Mouse (Mus musculus) stomach, adult 2 months (tissue): Measurements from ENCODE around the gene Rps6kl1. TPM values are rescaled to one million over a fixed set of nuclear protein-coding genes. Genes with fewer than 3 reads are reported as not detected.

Experiments used
- polyA plus RNA-seq: library from polyadenylated mRNA; depleted of rRNA; stranded (reverse); fragments of >200 nt; gene quantifications from 2 replicates; pipeline ENCODE4 v1.2.3, GENCODE M21; 2012; rRNA removed

Gene Rps6kl1
- polyA plus RNA-seq = 0.35 and 0.47 TPM in 2 replicates

DNA sequence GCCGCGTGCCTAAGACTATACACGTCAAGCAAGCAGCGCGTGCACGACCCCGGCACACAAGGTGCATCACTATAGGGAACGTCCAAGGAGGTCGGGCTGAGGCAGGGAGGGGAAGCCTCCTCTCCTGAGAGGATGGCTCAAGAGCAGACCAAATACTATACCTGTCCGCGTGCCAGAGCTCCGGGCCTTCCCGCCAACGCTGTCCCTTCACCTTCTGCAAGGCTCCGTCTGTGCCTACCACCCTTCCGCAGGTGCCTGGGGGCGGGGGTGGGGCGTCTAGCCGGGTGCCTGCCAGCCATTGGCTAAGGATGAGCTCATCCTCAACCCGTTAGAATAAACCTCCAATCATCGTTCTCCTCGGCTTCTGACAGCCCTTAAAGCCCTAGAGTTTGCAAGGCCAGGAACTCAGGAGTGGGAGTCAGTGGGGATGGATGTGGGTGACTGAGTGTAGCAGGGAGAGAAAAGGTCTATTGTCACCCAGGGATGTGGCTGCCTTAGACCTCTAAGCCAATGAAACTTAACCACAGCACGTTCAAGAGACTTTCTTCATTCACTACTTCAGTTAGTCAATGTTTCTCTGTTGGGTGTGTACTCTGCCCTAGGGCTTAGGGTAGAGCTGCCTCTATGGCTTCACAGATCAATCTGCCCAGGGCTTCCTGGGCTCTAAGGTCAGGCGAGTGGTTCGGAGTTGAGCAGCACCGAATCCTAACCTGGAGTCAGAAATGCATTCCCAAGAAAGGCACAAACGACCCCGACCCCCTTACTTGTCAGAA lies at the start of gene Rps6kl1:
Gene Rps6kl1 (minus strand): TSS at position 263 of the 773 bp plus-strand sequence.

DNA sequence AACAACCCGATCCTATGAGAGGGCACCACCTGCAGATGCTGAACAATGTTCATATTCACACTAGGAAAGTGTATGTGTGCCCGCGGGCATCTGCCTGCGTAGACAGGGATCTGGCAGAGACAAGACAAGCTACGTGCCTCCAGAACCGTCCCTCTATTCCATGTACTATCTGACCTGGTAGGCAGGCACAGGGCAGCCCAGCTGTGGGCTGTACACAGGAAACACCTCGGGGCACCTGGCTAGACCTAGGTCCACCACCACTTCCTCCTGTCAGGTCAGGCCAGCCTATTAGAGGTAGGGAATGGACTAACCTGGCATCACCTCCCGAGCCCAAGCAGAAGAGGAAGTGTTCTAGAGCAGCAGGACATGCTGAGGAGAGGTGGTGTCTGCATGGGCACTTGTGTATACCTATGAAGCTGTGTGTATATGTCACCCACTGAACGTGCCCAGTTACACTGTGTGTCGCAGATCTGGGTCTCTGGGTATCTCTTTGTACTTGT lies 26.7 kb upstream of the Rps6kl1 start, which contains the start of gene Pgf:
Gene Pgf (minus strand): TSS at position 51 of the 500 bp plus-strand sequence.

DNA sequence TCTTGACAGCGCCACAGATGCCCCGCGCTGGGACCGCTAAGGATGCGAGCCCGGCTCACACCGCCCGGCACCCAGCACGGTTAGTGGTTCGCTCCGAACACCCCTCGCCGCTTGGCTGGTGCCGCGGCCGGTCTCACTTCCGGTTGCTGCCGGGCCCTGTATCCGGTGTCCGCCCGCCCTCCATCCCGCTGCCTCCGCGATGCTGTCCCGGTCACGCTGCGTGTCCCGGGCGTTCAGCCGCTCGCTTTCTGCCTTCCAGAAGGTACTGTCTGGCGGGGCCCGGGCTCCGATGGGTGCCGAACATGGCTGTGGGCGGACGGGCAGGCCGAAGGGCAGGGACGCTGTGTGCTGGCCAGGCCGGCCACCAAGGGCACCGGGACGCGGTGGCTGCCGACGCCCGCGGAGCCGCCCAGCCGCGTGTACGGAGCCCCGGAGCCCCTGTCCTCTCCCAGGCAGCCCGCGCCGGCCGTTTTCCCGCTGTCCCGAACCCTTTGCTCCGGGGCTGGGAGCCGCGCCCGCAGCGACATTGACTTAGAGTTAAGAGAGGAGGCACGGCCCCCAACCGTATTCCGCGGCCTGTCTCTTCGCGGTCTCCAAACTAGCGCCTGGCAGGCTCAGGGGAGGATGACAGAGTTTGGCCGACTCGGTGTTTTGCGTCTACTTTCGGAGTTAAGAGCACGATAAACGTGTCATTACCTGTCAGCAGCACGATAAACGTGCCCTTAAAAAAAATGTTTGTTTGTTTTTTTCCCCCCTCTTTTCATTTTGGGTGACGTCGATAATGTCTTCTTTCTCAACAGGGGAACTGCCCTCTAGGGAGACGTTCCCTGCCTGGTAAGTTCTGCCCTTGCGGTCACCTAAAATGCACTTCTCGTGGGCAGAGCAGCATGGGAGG lies 40.1 kb downstream of the Rps6kl1 start, which contains the start of the genes Prox2 and Dlst:
Gene Prox2 (minus strand): TSS at position 62 of the 895 bp plus-strand sequence.
Gene Dlst (plus strand): TSS at position 136 of the 895 bp plus-strand sequence.

Other genes starting within 250 kb of the Rps6kl1 start
- gene Fcf1, start 180.4 kb downstream of the Rps6kl1 start, polyA plus RNA-seq = 5.0 and 6.9 TPM in 2 replicates
- gene Arel1, start 180.4 kb downstream of the Rps6kl1 start, polyA plus RNA-seq = 5.4 and 6.9 TPM in 2 replicates
- 2.7 and 5.3 TPM in 2 replicates for gene Ylpm1, start 154.9 kb downstream of the Rps6kl1 start, polyA plus RNA-seq
- gene Prox2, start 40.5 kb downstream of the Rps6kl1 start, polyA plus RNA-seq = 0.24 and 0.44 TPM in 2 replicates
- gene Dlst, start 40.4 kb downstream of the Rps6kl1 start, polyA plus RNA-seq = 30.4 and 32.0 TPM in 2 replicates
- 0.54 and 1.4 TPM in 2 replicates for gene Pgf, start 26.5 kb upstream of the Rps6kl1 start, polyA plus RNA-seq
- gene Eif2b2, start 68.2 kb upstream of the Rps6kl1 start, polyA plus RNA-seq = 43.4 and 58.5 TPM in 2 replicates
- gene Mlh3, start 119.3 kb upstream of the Rps6kl1 start, polyA plus RNA-seq = 0.47 and 1.1 TPM in 2 replicates
- 0.88 and 1.3 TPM in 2 replicates for gene Acyp1, start 137.2 kb upstream of the Rps6kl1 start, polyA plus RNA-seq
- 0.12 and 0.14 TPM in 2 replicates for gene Zc2hc1c, start 137.3 kb upstream of the Rps6kl1 start, polyA plus RNA-seq
- 6.2 and 6.3 TPM in 2 replicates for gene Nek9, start 188.1 kb upstream of the Rps6kl1 start, polyA plus RNA-seq
- 190 and 255 TPM in 2 replicates for gene Tmed10, start 223.6 kb upstream of the Rps6kl1 start, polyA plus RNA-seq